Mouse (Mus musculus) liver, embryonic 14.5 days (tissue): ENCODE results near the gene Mrps21. TPM values are rescaled to one million over a fixed set of nuclear protein-coding genes. Genes with fewer than 3 reads are reported as not detected.
"Not testable (repeated sequence)": the region's sequence is repeated elsewhere in the genome, so short reads cannot be mapped to it uniquely, and the experiment has no call there.

Source experiments
- ATAC-seq: fragments of 200-750 bp; cut with Nextera tagmentation; 2 replicates; pipeline ENCODE4 v1.8.0; 2017; ENCODE audit warnings: moderate number of reproducible peaks, mild to moderate bottlenecking, moderate library complexity; ENCODE audit not compliant: insufficient read depth
- DNase-seq, 3 experiments: peaks; one replicate each; pipeline ENCODE4 v3.0.0-alpha.2; 2012 to 2013; ENCODE audit warnings: low read depth in 3 of 3, low spot score in 3 of 3
- H3K27ac ChIP-seq: fragments of 300-500 bp; sonication (generic); 2 replicates; pipeline ENCODE4 v1.5.1; 2014; ENCODE audit warnings: moderate library complexity, mild to moderate bottlenecking, control low read depth, inconsistent platforms
- H3K27me3 ChIP-seq: fragments of 300-500 bp; sonication (generic); 2 replicates; pipeline ENCODE4 v1.6.1; 2014; ENCODE audit warnings: mild to moderate bottlenecking, low read length, moderate library complexity; ENCODE audit not compliant: control insufficient read depth, insufficient read depth
- H3K36me3 ChIP-seq: fragments of 300-500 bp; sonication (generic); replicated peaks from 2 replicates; pipeline ENCODE4 v1.6.1; 2014; ENCODE audit warnings: low read depth; ENCODE audit not compliant: control insufficient read depth, insufficient read depth
- H3K4me1 ChIP-seq, 2 experiments: fragments of 200-500 bp in 1 of 2; fragments of 300-500 bp in 1 of 2; sonication (generic) in 1 of 2; replicated peaks; 2 replicates each; pipeline ENCODE4 v1.6.1; 2012 to 2014; ENCODE audit warnings: antibody characterized with exemption in 1 of 2, inconsistent platforms in 1 of 2, low read length in 1 of 2; ENCODE audit not compliant: control insufficient read depth in 2 of 2, insufficient read depth in 2 of 2
- H3K4me2 ChIP-seq: fragments of 300-500 bp; sonication (generic); 2 replicates; pipeline ENCODE4 v1.6.1; 2014; ENCODE audit warnings: low read depth, mild to moderate bottlenecking, control low read depth, moderate library complexity
- H3K4me3 ChIP-seq, 2 experiments: fragments of 200-500 bp in 1 of 2; fragments of 300-500 bp in 1 of 2; sonication (generic) in 1 of 2; 2 replicates each; pipeline ENCODE4 v1.5.1; 2012 to 2014; ENCODE audit warnings: low read depth in 2 of 2, low read length in 2 of 2, mild to moderate bottlenecking in 2 of 2, control low read depth in 1 of 2, inconsistent platforms in 1 of 2, moderate library complexity in 1 of 2; ENCODE audit not compliant: insufficient read depth in 1 of 2
- H3K9ac ChIP-seq: fragments of 300-500 bp; sonication (generic); replicated peaks from 2 replicates; pipeline ENCODE4 v1.6.1; 2014; ENCODE audit warnings: mild to moderate bottlenecking, control low read depth, moderate library complexity
- H3K9me3 ChIP-seq: fragments of 300-500 bp; sonication (generic); 2 replicates; pipeline ENCODE4 v1.6.1; 2016; ENCODE audit warnings: low read length, mixed read lengths; ENCODE audit not compliant: control insufficient read depth
- CTCF ChIP-seq: IDR thresholded peaks from 2 replicates; pipeline ENCODE4 v1.5.1; 2016; ENCODE audit warnings: antibody characterized with exemption, low read depth, control low read depth
- EP300 ChIP-seq: IDR thresholded peaks from 2 replicates; pipeline ENCODE4 v1.6.1; 2016; ENCODE audit warnings: antibody characterized with exemption, low read depth
- whole genome bisulfite sequencing: fragments of 180-500 bp; shearing (Covaris S2); extraction: QIAGEN DNeasy Blood & Tissue Kit; methylation state at CpG from one replicate; pipeline ENCODE4 v1.1.7; 2014; ENCODE audit not compliant: insufficient replicate concordance; 5-methylcytosine and 5-hydroxymethylcytosine counted together
- polyA plus RNA-seq, 2 experiments: library from polyadenylated mRNA; depleted of rRNA in 1 of 2; stranded (reverse) in 1 of 2; unstranded in 1 of 2; fragments of >200 nt; fragmentation: Nextera tagmentation in 1 of 2; extraction: Ambion mirVana in 1 of 2; gene quantifications; 2 replicates each; pipeline versions ENCODE4 v1.2.1 to v1.2.3; 2012 to 2014

Gene Mrps21
- polyA plus RNA-seq, 2 experiments = 119 to 224 TPM

DNA sequence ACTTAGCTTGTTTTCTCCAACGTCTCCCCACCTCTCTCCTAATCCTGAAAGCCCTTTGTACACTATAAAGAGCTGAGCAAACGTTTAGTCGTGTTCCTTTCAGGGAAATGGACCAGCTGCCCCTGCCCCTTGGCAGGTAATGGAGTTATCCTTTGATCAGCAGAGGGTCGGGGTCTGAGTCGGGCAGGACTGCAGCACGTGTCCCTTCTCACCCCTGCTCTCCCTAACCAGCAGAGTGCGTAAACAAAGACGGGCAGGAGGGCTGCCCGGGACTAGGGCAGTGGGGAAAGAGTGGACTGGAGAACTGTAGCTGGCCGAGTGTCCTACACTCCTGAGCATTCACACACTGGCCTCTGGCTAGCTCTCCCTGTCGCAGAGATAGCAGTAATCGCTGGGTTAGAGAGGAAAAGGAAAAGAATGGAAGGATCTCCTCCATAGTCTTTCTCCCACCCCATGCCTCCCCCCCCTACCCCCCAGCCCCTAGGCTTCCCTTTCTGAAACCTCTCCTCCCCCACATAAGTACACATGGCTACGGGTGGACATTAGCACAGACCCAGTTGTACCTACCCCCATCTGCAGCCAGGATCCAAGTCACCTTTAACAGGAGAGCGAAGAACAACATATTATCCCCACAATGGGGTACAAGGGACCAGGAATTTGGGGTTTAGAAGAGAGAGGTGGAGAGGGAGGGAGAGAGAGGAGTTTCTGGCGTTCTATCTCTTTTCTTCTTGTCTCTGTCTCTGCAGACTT lies 32.6 kb upstream of the Mrps21 start:
- Histone ChIP-seq H3K9me3 (no peaks in the 10 kb centered on the region), H3K27ac (peak overlapping the region; percentile 34; the same call in 1 of the 2 replicates), H3K4me1 (peaks cover 0 to 14% of the 10 kb centered on the region in 2 experiments; a peak in 2 of 4 replicates), H3K4me2 (peak overlapping the region; percentile 60), H3K9ac (peak overlapping the region; percentile 13; the same call in 1 of the 2 replicates), H3K4me3 (peak overlapping the region; percentile 16 to 24; a peak in 2 of 4 replicates), H3K27me3 (peaks cover 47% of the 10 kb centered on the region), H3K36me3 (no peaks in the 10 kb centered on the region)
- TF ChIP-seq CTCF (no peak), EP300 (no peak)
- peak; percentile 66 for ATAC-seq
- WGBS = 14% methylated on average over 15 of the region's 15 CpGs
- DNase-seq = no peak

DNA sequence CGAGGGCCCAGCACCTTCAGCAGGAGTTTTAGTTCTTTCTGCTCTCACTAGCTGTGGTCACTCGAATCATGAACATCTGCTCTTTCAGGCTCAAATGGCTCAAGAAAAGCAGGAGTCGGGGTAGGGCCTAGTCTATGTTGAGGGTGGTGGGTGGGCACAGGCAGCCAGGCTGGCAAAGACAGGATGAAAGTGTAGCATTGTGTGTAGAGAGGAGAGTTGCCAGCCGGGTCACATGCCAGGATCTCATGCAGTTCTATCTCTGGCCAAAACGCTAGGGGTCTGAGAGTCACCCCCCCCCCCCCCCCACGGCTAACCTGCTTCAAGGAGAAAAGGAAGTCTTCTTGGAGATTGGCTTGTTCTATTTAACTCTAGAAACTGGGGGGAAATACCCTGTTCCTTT lies 31.3 kb upstream of the Mrps21 start:
- DNase-seq (no peak), ATAC-seq (no peak)
- 41% methylated on average over 6 of the region's 6 CpGs for WGBS
- H3K27me3 ChIP-seq = peaks cover 47% of the 10 kb centered on the region
- TF ChIP-seq EP300 = no peak
- TF ChIP-seq CTCF = no peak
- peaks cover 0 to 14% of the 10 kb centered on the region in 2 experiments; a peak in 2 of 4 replicates for H3K4me1 ChIP-seq
- no peaks in the 10 kb centered on the region for H3K9me3 ChIP-seq
- H3K9ac ChIP-seq = no peak overlapping the region
- H3K36me3 ChIP-seq = no peaks in the 10 kb centered on the region
- no peak overlapping the region for H3K4me3 ChIP-seq
- H3K4me2 ChIP-seq = no peak overlapping the region
- no peak overlapping the region for H3K27ac ChIP-seq

DNA sequence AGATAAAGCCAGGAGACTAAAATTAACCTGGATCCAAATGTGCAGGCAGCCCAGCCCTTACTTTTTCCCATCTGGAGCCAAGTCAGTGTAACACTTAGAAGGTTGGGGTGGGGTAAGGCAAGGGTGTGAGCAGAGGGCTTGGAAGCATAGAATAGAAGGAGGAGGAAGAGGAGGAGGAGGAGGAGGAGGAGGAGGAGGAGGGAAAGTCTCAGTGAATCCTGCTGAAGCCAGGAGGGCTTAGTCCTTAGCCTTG lies 31.0 kb upstream of the Mrps21 start:
- no peaks in the 10 kb centered on the region for H3K36me3 ChIP-seq
- no peak for ATAC-seq
- no peak for DNase-seq
- H3K4me3 ChIP-seq = no peak overlapping the region
- TF ChIP-seq EP300 (no peak), CTCF (no peak)
- H3K27ac ChIP-seq = no peak overlapping the region
- peaks cover 47% of the 10 kb centered on the region for H3K27me3 ChIP-seq
- H3K4me2 ChIP-seq = no peak overlapping the region
- H3K9ac ChIP-seq = no peak overlapping the region
- no peaks in the 10 kb centered on the region for H3K9me3 ChIP-seq
- H3K4me1 ChIP-seq = peaks cover 0 to 14% of the 10 kb centered on the region in 2 experiments; a peak in 2 of 4 replicates

DNA sequence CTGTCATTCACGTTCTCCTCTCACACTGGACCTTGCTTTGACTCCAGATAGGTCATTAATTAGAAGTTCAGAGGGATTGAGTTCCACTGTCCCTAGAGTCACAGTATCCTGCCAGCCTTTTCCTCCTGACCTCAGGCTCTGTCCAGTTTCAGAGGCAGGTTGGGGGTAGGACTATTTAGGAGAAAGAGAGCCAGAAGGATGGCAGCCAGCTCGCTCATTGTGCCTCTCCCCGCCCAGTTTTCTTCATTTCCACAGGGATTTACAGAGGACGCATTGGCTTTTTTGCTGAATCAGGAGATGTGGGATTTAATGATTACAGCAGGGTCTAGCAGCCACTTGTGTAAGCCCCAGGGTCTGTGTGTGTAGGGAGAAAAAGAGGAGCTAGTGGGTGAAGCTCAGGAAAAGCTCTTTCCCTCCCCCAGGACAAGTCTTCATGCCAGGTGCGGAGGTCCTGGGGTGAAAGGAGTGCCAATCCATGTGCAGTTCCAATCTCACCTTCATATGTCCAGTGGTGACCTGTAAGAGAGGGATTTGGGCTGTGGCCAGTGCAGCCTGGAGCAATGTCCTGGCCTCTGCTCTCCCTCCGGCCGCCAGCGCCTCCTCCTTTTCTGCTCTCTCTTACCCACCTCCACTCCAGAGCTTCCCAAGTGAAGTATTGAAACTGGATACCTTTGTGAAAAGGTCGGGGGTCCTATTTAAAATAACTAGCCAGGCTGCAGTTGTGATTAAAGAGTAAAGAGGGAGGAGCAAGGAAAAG lies 30.5 kb upstream of the Mrps21 start:
- no peak overlapping the region for H3K4me2 ChIP-seq
- WGBS = 66% methylated on average over 9 of the region's 9 CpGs
- no peak overlapping the region for H3K9ac ChIP-seq
- ATAC-seq = no peak
- no peak overlapping the region for H3K27ac ChIP-seq
- TF ChIP-seq EP300 (no peak), CTCF (no peak)
- H3K27me3 ChIP-seq = peaks cover 43% of the 10 kb centered on the region
- peaks cover 0 to 12% of the 10 kb centered on the region in 2 experiments; a peak in 2 of 4 replicates for H3K4me1 ChIP-seq
- DNase-seq = no peak
- no peaks in the 10 kb centered on the region for H3K9me3 ChIP-seq
- H3K4me3 ChIP-seq = no peak overlapping the region
- H3K36me3 ChIP-seq = no peaks in the 10 kb centered on the region

DNA sequence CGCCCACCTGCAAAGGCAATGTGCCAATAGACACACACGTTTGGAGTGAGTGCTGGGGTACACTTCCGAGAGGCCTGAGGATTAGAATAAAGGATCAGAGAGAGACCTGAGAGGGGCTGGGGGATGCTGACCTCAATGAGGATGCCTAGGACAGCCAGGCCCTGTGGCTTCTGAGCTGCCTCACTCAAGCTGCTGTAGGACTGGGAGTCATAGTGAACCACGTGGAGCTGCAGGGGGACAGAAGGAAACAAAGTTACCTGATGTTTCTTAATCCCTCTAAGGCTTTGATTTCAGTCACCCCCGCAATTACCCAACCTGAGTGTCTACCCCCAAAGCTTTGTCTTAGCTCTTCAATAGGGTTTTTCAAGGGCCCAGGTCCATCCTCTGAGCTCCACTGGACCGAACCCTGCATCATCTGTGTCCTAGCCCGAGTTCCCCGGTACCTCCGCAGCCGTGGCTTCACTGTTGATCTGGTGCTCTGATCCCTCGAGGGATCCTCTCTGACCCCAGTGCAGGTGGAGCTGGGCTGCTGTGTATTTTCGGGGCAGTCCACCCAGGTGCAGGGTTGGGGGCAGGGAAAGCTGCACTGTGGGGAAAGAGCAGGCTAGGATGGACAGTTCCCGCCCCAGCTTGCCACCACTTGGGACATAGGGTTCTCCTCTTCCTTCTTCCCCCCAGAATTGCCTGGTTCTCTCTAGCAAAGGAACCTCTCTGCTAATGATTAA lies 28.6 kb upstream of the Mrps21 start:
- DNase-seq (no peak), ATAC-seq (no peak)
- peaks cover 26% of the 10 kb centered on the region for H3K27me3 ChIP-seq
- H3K4me2 ChIP-seq = no peak overlapping the region
- H3K4me3 ChIP-seq = no peak overlapping the region
- H3K27ac ChIP-seq = no peak overlapping the region
- H3K36me3 ChIP-seq = no peaks in the 10 kb centered on the region
- H3K9ac ChIP-seq = no peak overlapping the region
- H3K4me1 ChIP-seq = peaks cover 2 to 10% of the 10 kb centered on the region in 2 experiments; a peak in 3 of 4 replicates
- no peak for TF ChIP-seq CTCF
- TF ChIP-seq EP300 = no peak
- 59% methylated on average over 13 of the region's 13 CpGs for WGBS
- no peaks in the 10 kb centered on the region for H3K9me3 ChIP-seq

DNA sequence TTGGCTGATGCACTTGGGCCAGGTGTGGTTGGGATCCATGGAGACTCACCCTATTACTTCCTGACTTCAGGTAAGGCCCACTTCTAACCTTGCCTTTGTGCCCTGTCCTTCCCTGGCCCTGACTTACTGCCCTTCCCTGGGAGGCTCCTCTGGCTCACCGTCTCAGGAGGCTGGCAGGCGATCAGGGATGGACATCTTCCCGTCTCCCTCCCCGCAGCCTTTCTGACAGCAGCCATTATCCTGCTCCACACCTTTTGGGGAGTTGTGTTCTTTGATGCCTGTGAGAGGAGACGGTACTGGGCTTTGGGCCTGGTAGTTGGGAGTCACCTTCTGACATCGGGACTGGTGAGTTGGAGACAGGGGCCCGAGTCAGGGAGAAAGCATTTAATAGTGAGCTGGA lies 24.2 kb upstream of the Mrps21 start:
- H3K27me3 ChIP-seq, H3K4me2 ChIP-seq, H3K36me3 ChIP-seq, H3K27ac ChIP-seq, H3K9ac ChIP-seq, H3K9me3 ChIP-seq, DNase-seq, H3K4me3 ChIP-seq, ATAC-seq: not testable (repeated sequence)
- peaks cover 15 to 29% of the 10 kb centered on the region in 2 experiments for H3K4me1 ChIP-seq
- WGBS = 90% methylated on average over 7 of the region's 7 CpGs
